ENCODE assay signal across 15 mouse cellular contexts in the genomic region with DNA sequence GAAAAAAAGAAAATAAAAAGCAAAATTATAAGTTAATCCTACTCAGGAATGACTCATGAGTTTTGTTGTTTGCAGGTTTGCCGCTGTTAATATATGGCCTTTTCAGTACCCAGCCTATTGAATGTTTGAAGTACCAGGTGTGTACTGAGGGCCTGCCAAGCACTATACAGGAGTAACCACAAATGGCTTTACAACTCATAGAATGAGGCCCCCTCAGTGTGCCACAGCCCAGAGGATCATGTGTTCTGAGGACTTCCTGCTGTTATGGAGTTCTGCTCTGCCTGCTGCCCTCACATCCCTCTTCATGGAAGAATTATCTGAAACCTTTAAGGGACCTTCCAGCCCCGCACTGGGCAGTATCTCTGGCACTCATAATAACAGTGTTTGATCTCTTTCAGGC. TPM values are rescaled to one million over a fixed set of nuclear protein-coding genes. Genes with fewer than 3 reads are reported as not detected.
DNase-seq lines count a peak whose midpoint lies in the region; ATAC-seq lines count a peak whose summit lies in the region.
"Had no signal": no experiment of that assay in that cellular context is flagged by ENCODE, and none has a peak within 500 bp of the region (broad histone marks: within the 10 kb centered on the region; RNA-seq: fewer than 3 reads in every experiment).

No protein-coding gene starts in this region.

- intact Hi-C loops in left cerebral cortex, postnatal 4 days (cut with DNase I): no loop called here

- WGBS in large intestine, adult 2 months: 56% methylated on average over 2 of the region's 2 CpGs

- peak; percentile 9 for ATAC-seq in CD4-positive, CD25-positive, alpha-beta regulatory T cell, adult 4 months
- ATAC-seq in megakaryocyte-erythroid progenitor cell, adult 5-6 weeks (replicated peaks; ENCODE audit: low FRiP score, low TSS enrichment, poor library complexity, severe bottlenecking): no peak
- ATAC-seq: lung, postnatal 0 days had no signal

- DNase-seq in CD4-positive, CD25-positive, alpha-beta regulatory T cell, adult 2 months (ENCODE audit: low read depth, low spot score): peak; percentile 25
- DNase-seq in large intestine, adult 2 months (ENCODE audit: low read depth, low spot score): peak; percentile 8
- DNase-seq in thymus, postnatal 25 days: peak; percentile 54
- DNase-seq in left cerebral cortex, postnatal 4 days: no peak
- DNase-seq in testis, postnatal 10 days (ENCODE audit: low spot score): no peak
- DNase-seq: adrenal gland, postnatal 14 days; cerebellum, adult 2 months; gastrocnemius, postnatal 25 days; heart, adult 2 months; kidney, adult 9 months; kidney, postnatal 14 days; liver, embryonic 13.5 days had no signal

RNA-seq across cellular contexts. Expression of a gene that starts 29.1 kb away (rescaled TPM):
- polyA plus RNA-seq in CD4-positive, CD25-positive, alpha-beta regulatory T cell, adult 4 months (2017; shearing (Covaris generic)): 100 to 1,000 TPM; 113 to 114 TPM
- polyA plus RNA-seq in large intestine, adult 2 months (2012; rRNA removed): 2.1 and 2.4 TPM in 2 replicates
- total RNA-seq in left cerebral cortex, postnatal 4 days (2021): 10 to 100 TPM; 22.9 to 23.5 TPM
- total RNA-seq in megakaryocyte-erythroid progenitor cell, adult 5-6 weeks (2014; fragmentation: Nextera tagmentation): 15.2 and 29.6 TPM in 2 replicates
- total RNA-seq in megakaryocyte-erythroid progenitor cell, adult 5-6 weeks (2017): 17.9 and 21.4 TPM in 2 replicates

Comparison
In these comparisons a context has a peak if more than half of its experiments do, and no peak if none do; other contexts are left out.
1. DNase-seq: peak in CD4-positive, CD25-positive, alpha-beta regulatory T cell, adult 2 months (single experiment), large intestine, adult 2 months (single experiment) and thymus, postnatal 25 days (single experiment); none in left cerebral cortex, postnatal 4 days (single experiment) and testis, postnatal 10 days (single experiment).